Mouse (Mus musculus) MEL (cell line): ENCODE data around the gene Syn3. TPM values are rescaled to one million over a fixed set of nuclear protein-coding genes. Genes with fewer than 3 reads are reported as not detected.

ENCODE experiments used
- DNase-seq: peaks from one replicate; pipeline ENCODE4 v3.0.0; 2011; ENCODE audit warnings: low read depth, low spot score
- H3K27ac ChIP-seq: 2 replicates; pipeline ENCODE4 v1.5.1; 2012; ENCODE audit warnings: low read depth, mild to moderate bottlenecking, control low read depth, low read length, moderate library complexity; ENCODE audit not compliant: control insufficient read depth
- H3K27me3 ChIP-seq, 2 experiments: fragments of 150-350 bp in 1 of 2; sonication (generic) in 1 of 2; 2 replicates each; pipeline ENCODE4 v1.6.1; 2012; ENCODE audit warnings: low read length in 2 of 2, mild to moderate bottlenecking in 2 of 2, improper control_type of control experiment in 1 of 2, moderate library complexity in 1 of 2; ENCODE audit not compliant: insufficient read depth in 2 of 2, control insufficient read depth in 1 of 2
- H3K36me3 ChIP-seq, 2 experiments: 2 replicates each; pipeline ENCODE4 v1.6.1; 2012 to 2014; ENCODE audit warnings: low read length in 2 of 2, improper control_type of control experiment in 1 of 2, inconsistent platforms in 1 of 2, mild to moderate bottlenecking in 1 of 2; ENCODE audit not compliant: insufficient read depth in 2 of 2, control insufficient read depth in 1 of 2
- H3K4me1 ChIP-seq, 2 experiments: fragments of 150-350 bp in 1 of 2; sonication (generic) in 1 of 2; 2 replicates each; pipeline ENCODE4 v1.6.1; 2012; ENCODE audit warnings: low read length in 2 of 2, improper control_type of control experiment in 1 of 2, mild to moderate bottlenecking in 1 of 2; ENCODE audit not compliant: insufficient read depth in 2 of 2, control insufficient read depth in 1 of 2
- H3K4me3 ChIP-seq, 2 experiments: fragments of 150-350 bp in 1 of 2; sonication (generic) in 1 of 2; 2 replicates each; pipeline ENCODE4 v1.5.1; 2012; ENCODE audit warnings: low read depth in 2 of 2, low read length in 2 of 2, mild to moderate bottlenecking in 2 of 2, moderate library complexity in 2 of 2, control low read depth in 1 of 2, improper control_type of control experiment in 1 of 2; ENCODE audit not compliant: control insufficient read depth in 1 of 2, insufficient read depth in 1 of 2
- H3K79me2 ChIP-seq: 2 replicates; pipeline ENCODE4 v1.6.1; 2012; ENCODE audit warnings: mild to moderate bottlenecking, low read length, moderate library complexity; ENCODE audit not compliant: control insufficient read depth, poor library complexity, insufficient read depth
- H3K9ac ChIP-seq: 2 replicates; pipeline ENCODE4 v1.6.1; 2012; ENCODE audit warnings: low read depth, mild to moderate bottlenecking, control low read depth, low read length, moderate library complexity; ENCODE audit not compliant: control insufficient read depth, poor library complexity, severe bottlenecking
- H3K9me3 ChIP-seq: fragments of 150-350 bp; sonication (generic); replicated peaks from 2 replicates; pipeline ENCODE4 v1.6.1; 2012; ENCODE audit warnings: mild to moderate bottlenecking, low read length, improper control_type of control experiment, moderate library complexity; ENCODE audit not compliant: insufficient read depth
- BHLHE40 ChIP-seq: IDR thresholded peaks from 2 replicates; pipeline ENCODE4 v1.6.1; 2012; ENCODE audit warnings: low read depth, mild to moderate bottlenecking, inconsistent platforms, low read length, improper control_type of control experiment, borderline replicate concordance
- CHD1 ChIP-seq: IDR thresholded peaks from 2 replicates; pipeline ENCODE4 v1.6.1; 2012; ENCODE audit warnings: low read depth, mild to moderate bottlenecking, inconsistent platforms, low read length, improper control_type of control experiment
- CHD2 ChIP-seq: IDR thresholded peaks from 2 replicates; pipeline ENCODE4 v1.6.1; 2011; ENCODE audit warnings: low read length, improper control_type of control experiment
- CTCF ChIP-seq, 3 experiments: IDR thresholded peaks in 2 of 3; conservative IDR thresholded peaks in 1 of 3; 2 replicates each; pipeline ENCODE4 v1.5.1; 2011 to 2012; ENCODE audit warnings: low read length in 3 of 3, low read depth in 2 of 3, mild to moderate bottlenecking in 2 of 3, improper control_type of control experiment in 1 of 3, inconsistent platforms in 1 of 3, mixed read lengths in 1 of 3, moderate library complexity in 1 of 3; ENCODE audit not compliant: control insufficient read depth in 1 of 3, insufficient read depth in 1 of 3, poor library complexity in 1 of 3, severe bottlenecking in 1 of 3
- E2F4 ChIP-seq: IDR thresholded peaks from 2 replicates; pipeline ENCODE4 v1.6.1; 2011; ENCODE audit warnings: low read depth, low read length, improper control_type of control experiment, borderline replicate concordance
- ELF1 ChIP-seq: IDR thresholded peaks from 2 replicates; pipeline ENCODE4 v1.6.1; 2014; ENCODE audit warnings: low read depth, mild to moderate bottlenecking, inconsistent platforms, low read length, improper control_type of control experiment, moderate library complexity
- EP300 ChIP-seq, 2 experiments: IDR thresholded peaks; 2 replicates each; pipeline ENCODE4 v1.6.1; 2011; ENCODE audit warnings: improper control_type of control experiment in 2 of 2, low read length in 2 of 2, low read depth in 1 of 2, mild to moderate bottlenecking in 1 of 2
- GABPA ChIP-seq: IDR thresholded peaks from 2 replicates; pipeline ENCODE4 v1.6.1; 2012; ENCODE audit warnings: low read depth, mild to moderate bottlenecking, inconsistent platforms, low read length, improper control_type of control experiment, moderate library complexity
- GATA1 ChIP-seq: IDR thresholded peaks from 2 replicates; pipeline ENCODE4 v1.6.1; 2011; ENCODE audit warnings: low read depth, low read length, improper control_type of control experiment
- HCFC1 ChIP-seq: IDR thresholded peaks from 2 replicates; pipeline ENCODE4 v1.6.1; 2012; ENCODE audit warnings: low read depth, mild to moderate bottlenecking, inconsistent platforms, low read length, improper control_type of control experiment, moderate library complexity
- JUND ChIP-seq: IDR thresholded peaks from 2 replicates; pipeline ENCODE4 v1.6.1; 2011; ENCODE audit warnings: low read depth, mild to moderate bottlenecking, improper control_type of control experiment, low read length
- MAFK ChIP-seq: IDR thresholded peaks from 2 replicates; pipeline ENCODE4 v1.6.1; 2011; ENCODE audit warnings: low read depth, mild to moderate bottlenecking, low read length, improper control_type of control experiment, borderline replicate concordance
- MAX ChIP-seq: IDR thresholded peaks from 2 replicates; pipeline ENCODE4 v1.6.1; 2011; ENCODE audit warnings: low read length, improper control_type of control experiment
- MEF2A ChIP-seq: IDR thresholded peaks from 2 replicates; pipeline ENCODE4 v1.6.1; 2014; ENCODE audit warnings: low read depth, mild to moderate bottlenecking, inconsistent platforms, low read length, improper control_type of control experiment; ENCODE audit not compliant: poor library complexity, insufficient replicate concordance, severe bottlenecking; ENCODE audit errors: extremely low read depth
- MXI1 ChIP-seq: IDR thresholded peaks from 2 replicates; pipeline ENCODE4 v1.6.1; 2011; ENCODE audit warnings: mild to moderate bottlenecking, low read depth, low read length, improper control_type of control experiment
- MYB ChIP-seq: IDR thresholded peaks from 2 replicates; pipeline ENCODE4 v1.6.1; 2011; ENCODE audit warnings: mild to moderate bottlenecking, low read depth, low read length, improper control_type of control experiment
- MYC ChIP-seq: IDR thresholded peaks from 2 replicates; pipeline ENCODE4 v1.6.1; 2011; ENCODE audit warnings: low read depth, mild to moderate bottlenecking, low read length, improper control_type of control experiment, moderate library complexity
- NELFE ChIP-seq: IDR thresholded peaks from 2 replicates; pipeline ENCODE4 v1.6.1; 2011; ENCODE audit warnings: low read depth, low read length, improper control_type of control experiment
- NRF1 ChIP-seq: IDR thresholded peaks from 2 replicates; pipeline ENCODE4 v1.6.1; 2014; ENCODE audit warnings: low read depth, mild to moderate bottlenecking, inconsistent platforms, low read length, improper control_type of control experiment, moderate library complexity; ENCODE audit not compliant: poor library complexity, insufficient read depth, severe bottlenecking
- POLR2AphosphoS2 ChIP-seq: IDR thresholded peaks from 2 replicates; pipeline ENCODE4 v1.6.1; 2011; ENCODE audit warnings: low read length, improper control_type of control experiment
- RAD21 ChIP-seq: IDR thresholded peaks from 2 replicates; pipeline ENCODE4 v1.6.1; 2011; ENCODE audit warnings: mild to moderate bottlenecking, low read depth, low read length, improper control_type of control experiment
- RCOR1 ChIP-seq: IDR thresholded peaks from 2 replicates; pipeline ENCODE4 v1.6.1; 2012; ENCODE audit warnings: low read depth, mild to moderate bottlenecking, inconsistent platforms, low read length, improper control_type of control experiment
- SMC3 ChIP-seq: IDR thresholded peaks from 2 replicates; pipeline ENCODE4 v1.6.1; 2011; ENCODE audit warnings: low read depth, low read length, improper control_type of control experiment
- TAL1 ChIP-seq: IDR thresholded peaks from 2 replicates; pipeline ENCODE4 v1.6.1; 2012; ENCODE audit warnings: mild to moderate bottlenecking, inconsistent platforms, low read length, moderate library complexity, mixed read lengths
- TCF12 ChIP-seq: IDR thresholded peaks from 2 replicates; pipeline ENCODE4 v1.6.1; 2014; ENCODE audit warnings: low read depth, mild to moderate bottlenecking, inconsistent platforms, low read length, improper control_type of control experiment, moderate library complexity
- UBTF ChIP-seq: IDR thresholded peaks from 2 replicates; pipeline ENCODE4 v1.6.1; 2012; ENCODE audit warnings: low read depth, mild to moderate bottlenecking, inconsistent platforms, low read length, improper control_type of control experiment, moderate library complexity, borderline replicate concordance; ENCODE audit not compliant: insufficient read depth
- USF1 ChIP-seq: IDR thresholded peaks from 2 replicates; pipeline ENCODE4 v1.6.1; 2014; ENCODE audit warnings: low read depth, mild to moderate bottlenecking, inconsistent platforms, low read length, improper control_type of control experiment, moderate library complexity
- ZKSCAN1 ChIP-seq: IDR thresholded peaks from 2 replicates; pipeline ENCODE4 v1.6.1; 2012; ENCODE audit warnings: low read depth, mild to moderate bottlenecking, inconsistent platforms, low read length, improper control_type of control experiment, moderate library complexity
- ZMIZ1 ChIP-seq: IDR thresholded peaks from 2 replicates; pipeline ENCODE4 v1.6.1; 2012; ENCODE audit warnings: low read depth, mild to moderate bottlenecking, inconsistent platforms, low read length, improper control_type of control experiment, moderate library complexity
- polyA plus RNA-seq, 2 experiments: library from polyadenylated mRNA; stranded (reverse) in 1 of 2; unstranded in 1 of 2; fragments of >175 nt in 1 of 2; fragments of >200 nt in 1 of 2; gene quantifications; 2 replicates each; pipeline versions ENCODE4 v1.2.1 to v1.2.4; 2012; ENCODE audit warnings: low replicate concordance in 2 of 2, low read depth in 1 of 2; ENCODE audit not compliant: insufficient read length in 2 of 2, insufficient read depth in 1 of 2, missing spikeins in 1 of 2
- total RNA-seq: library from RNA; depleted of rRNA; stranded (reverse); fragments of 300-350 nt; gene quantifications from 2 replicates; pipeline ENCODE4 v1.2.3, GENCODE M21; 2012

The Syn3 gene
- total and polyA plus RNA-seq, 3 experiments = 0.06 TPM; not detected in 2

GRCm38 (mm10) chr10:86218984-86219383, 279.7 kb downstream of the Syn3 start:
- no peak overlapping the region for H3K9ac ChIP-seq
- H3K27ac ChIP-seq = no peak overlapping the region
- no peak for DNase-seq
- H3K36me3 ChIP-seq = no peaks in the 10 kb centered on the region
- no peak overlapping the region for H3K4me3 ChIP-seq
- no peaks in the 10 kb centered on the region for H3K79me2 ChIP-seq
- no peaks in the 10 kb centered on the region for H3K27me3 ChIP-seq
- no peaks in the 10 kb centered on the region for H3K9me3 ChIP-seq
- no peak for TF ChIP-seq MAFK
- no peak for TF ChIP-seq USF1
- TF ChIP-seq MEF2A = no peak
- no peak for TF ChIP-seq GABPA
- TF ChIP-seq RCOR1 = no peak
- TF ChIP-seq ZMIZ1 = no peak
- TF ChIP-seq TAL1 = no peak
- TF ChIP-seq BHLHE40 = no peak
- no peak for TF ChIP-seq CHD1
- no peak for TF ChIP-seq ELF1
- no peak for TF ChIP-seq TCF12
- no peak for TF ChIP-seq MAX
- no peak for TF ChIP-seq MYB
- no peak for TF ChIP-seq CTCF (IDR thresholded peaks at IDR 0.05 in 2 of 3, conservative IDR thresholded peaks at IDR 0.05 in 1 of 3; ENCODE audit: control insufficient read depth in 1 of 3, insufficient read depth in 1 of 3, low read depth in 2 of 3, low read length in 3 of 3, poor library complexity in 1 of 3, severe bottlenecking in 1 of 3)
- TF ChIP-seq UBTF = no peak
- TF ChIP-seq MXI1 = no peak
- TF ChIP-seq RAD21 = no peak
- TF ChIP-seq ZKSCAN1 = no peak
- no peaks in the 10 kb centered on the region for H3K4me1 ChIP-seq

GRCm38 (mm10) chr10:86216836-86217235, 281.9 kb downstream of the Syn3 start:
- TF ChIP-seq NRF1 (no peak), NELFE (no peak), SMC3 (no peak), E2F4 (no peak), HCFC1 (no peak), MYC (no peak), MAFK (no peak), EP300 (IDR thresholded peaks at IDR 0.05; ENCODE audit: low read depth in 1 of 2, low read length in 2 of 2) (no peak), MAX (no peak), CHD2 (no peak), JUND (no peak), MYB (no peak), BHLHE40 (no peak), GATA1 (no peak), POLR2AphosphoS2 (no peak)

More at GRCm38 (mm10) chr10:86216836-86217235, 281.9 kb downstream of the Syn3 start:
- Histone ChIP-seq H3K4me1 (no peaks in the 10 kb centered on the region), H3K36me3 (no peaks in the 10 kb centered on the region), H3K79me2 (no peaks in the 10 kb centered on the region), H3K9me3 (no peaks in the 10 kb centered on the region), H3K9ac (no peak overlapping the region), H3K27ac (no peak overlapping the region), H3K27me3 (no peaks in the 10 kb centered on the region), H3K4me3 (no peak overlapping the region)
- DNase-seq = no peak
